Mouse (Mus musculus) retina, embryonic 14.5 days (tissue): Measurements from ENCODE around the gene Tuba8.

Experiments
- DNase-seq: peaks from one replicate; pipeline ENCODE4 v3.0.0-alpha.2; 2015; ENCODE audit warnings: low spot score

Gene Tuba8

GRCm38 (mm10) chr6:121228421-121228820 lies 17.9 kb downstream of the Tuba8 start:
- no peak for DNase-seq

GRCm38 (mm10) chr6:121232652-121233051 lies 22.2 kb downstream of the Tuba8 start:
- no peak for DNase-seq

- no peak for DNase-seq
Measured at GRCm38 (mm10) chr6:121236386-121236785, 25.9 kb downstream of the Tuba8 start.

- no peak for DNase-seq
Measured at GRCm38 (mm10) chr6:121238209-121238608, 27.7 kb downstream of the Tuba8 start.

- no peak for DNase-seq
Measured at GRCm38 (mm10) chr6:121241780-121242179, 31.3 kb downstream of the Tuba8 start.

- DNase-seq = no peak
Measured at GRCm38 (mm10) chr6:121243161-121243560, 32.7 kb downstream of the Tuba8 start.

GRCm38 (mm10) chr6:121245127-121246036 lies 34.9 kb downstream of the Tuba8 start, which contains the start of gene Usp18:
Usp18 (plus strand) TSS chr6:121245906.
- DNase-seq = peak; percentile 85

- no peak for DNase-seq
Measured at GRCm38 (mm10) chr6:121246037-121246361, 35.5 kb downstream of the Tuba8 start.

GRCm38 (mm10) chr6:121250406-121250805 lies 39.9 kb downstream of the Tuba8 start:
- no peak for DNase-seq

- no peak for DNase-seq
Measured at GRCm38 (mm10) chr6:121251256-121251655, 40.8 kb downstream of the Tuba8 start.

- DNase-seq = peak; percentile 90
Measured at GRCm38 (mm10) chr6:121260548-121260947, 50.1 kb downstream of the Tuba8 start.

GRCm38 (mm10) chr6:121261233-121261632 lies 50.7 kb downstream of the Tuba8 start:
- no peak for DNase-seq

GRCm38 (mm10) chr6:121262004-121262403 lies 51.5 kb downstream of the Tuba8 start:
- no peak for DNase-seq

- DNase-seq = no peak
Measured at GRCm38 (mm10) chr6:121262496-121262895, 52.0 kb downstream of the Tuba8 start.

GRCm38 (mm10) chr6:121270156-121270555 lies 59.7 kb downstream of the Tuba8 start:
- no peak for DNase-seq

- no peak for DNase-seq
Measured at GRCm38 (mm10) chr6:121271707-121272074, 61.2 kb downstream of the Tuba8 start.

GRCm38 (mm10) chr6:121272075-121272800 lies 61.7 kb downstream of the Tuba8 start:
- peak; percentile 92 for DNase-seq

- DNase-seq = peak; percentile 78
Measured at GRCm38 (mm10) chr6:121274356-121274755, 63.9 kb downstream of the Tuba8 start.
